Mouse (Mus musculus): ENCODE data around the gene Gtf2h4. TPM values are rescaled to one million over a fixed set of nuclear protein-coding genes. Genes with fewer than 3 reads are reported as not detected.
A peak's percentile ranks its signal among the peaks of the same experiment; 100 is the strongest.

The Gtf2h4 gene
- polyA plus RNA-seq, 1 experiment from 2014 or later, result 45.1 TPM

DNA sequence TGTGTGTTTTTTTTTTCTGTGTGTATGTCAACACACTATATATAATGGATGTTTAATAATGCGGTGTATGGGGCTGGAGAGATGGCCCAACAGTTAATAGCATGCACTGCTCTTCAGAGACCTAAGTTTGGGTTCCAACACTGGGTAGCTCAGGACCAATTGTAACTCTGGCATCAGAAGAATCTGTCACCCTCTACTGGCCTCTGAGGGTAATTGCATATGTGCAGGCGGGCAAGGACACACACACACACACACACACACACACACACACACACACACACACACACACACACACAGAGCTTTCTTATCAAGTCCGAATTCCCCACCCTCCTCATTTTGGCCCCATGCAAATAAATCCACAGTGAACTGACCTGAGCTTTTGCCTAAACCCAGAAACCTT lies 38.3 kb downstream of the Gtf2h4 start:
- Histone ChIP-seq H3K4me3 (ENCODE audit: low read length) (no peak overlapping the region), H3K36me3 (ENCODE audit: control insufficient read depth, insufficient read depth, low read length) (no peaks in the 10 kb centered on the region), H3K9me3 (ENCODE audit: control insufficient read depth, low read length) (no peaks in the 10 kb centered on the region), H3K9ac (ENCODE audit: low read depth, low read length) (no peak overlapping the region), H3K27me3 (replicated peaks; ENCODE audit: control insufficient read depth, insufficient read depth, low read length) (no peaks in the 10 kb centered on the region), H3K4me1 (ENCODE audit: control insufficient read depth, insufficient read depth, low read length) (0 out of 2 replicates have a peak, but pooled peaks cover 6% of the 10 kb centered on the region), H3K4me2 (ENCODE audit: low read depth, low read length) (no peak overlapping the region), H3K27ac (ENCODE audit: low read length) (no peak overlapping the region)
- ATAC-seq, result no peak
- WGBS, result 84% methylated on average over 3 of the region's 3 CpGs

DNA sequence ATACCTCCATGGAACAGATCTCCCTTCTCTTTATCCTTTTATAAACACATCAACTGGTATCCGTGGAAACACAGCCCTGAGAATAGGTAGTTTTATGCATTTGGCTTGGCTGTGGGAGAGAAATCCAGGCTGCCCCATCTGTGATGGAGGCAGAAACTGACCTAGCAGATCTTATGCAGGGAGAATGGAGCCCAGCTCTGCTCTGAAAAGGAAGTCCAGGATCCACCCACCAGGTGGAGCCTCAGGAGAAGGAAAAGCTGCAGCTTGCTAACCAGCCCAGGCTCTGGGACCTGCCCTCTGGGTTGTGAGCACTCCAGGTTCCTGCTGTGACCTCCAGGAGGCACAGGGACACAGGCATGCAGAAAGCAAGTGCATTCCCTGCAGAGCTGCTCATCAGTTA lies 39.5 kb downstream of the Gtf2h4 start:
- no peak overlapping the region for H3K9ac ChIP-seq (ENCODE audit: low read depth, low read length)
- H3K9me3 ChIP-seq (ENCODE audit: control insufficient read depth, low read length), result no peaks in the 10 kb centered on the region
- 0 out of 2 replicates have a peak, but pooled peaks cover 3% of the 10 kb centered on the region for H3K4me1 ChIP-seq (ENCODE audit: control insufficient read depth, insufficient read depth, low read length)
- no peaks in the 10 kb centered on the region for H3K27me3 ChIP-seq (replicated peaks; ENCODE audit: control insufficient read depth, insufficient read depth, low read length)
- no peaks in the 10 kb centered on the region for H3K36me3 ChIP-seq (ENCODE audit: control insufficient read depth, insufficient read depth, low read length)
- H3K4me3 ChIP-seq (ENCODE audit: low read length), result no peak overlapping the region
- ATAC-seq, result peak; percentile 63
- WGBS, result 3% methylated on average over 1 of the region's 1 CpGs
- H3K4me2 ChIP-seq (ENCODE audit: low read depth, low read length), result no peak overlapping the region
- H3K27ac ChIP-seq (ENCODE audit: low read length), result no peak overlapping the region

- Histone ChIP-seq H3K27me3 (replicated peaks; ENCODE audit: control insufficient read depth, insufficient read depth, low read length) (no peaks in the 10 kb centered on the region), H3K9me3 (ENCODE audit: control insufficient read depth, low read length) (no peaks in the 10 kb centered on the region), H3K36me3 (ENCODE audit: control insufficient read depth, insufficient read depth, low read length) (no peaks in the 10 kb centered on the region), H3K4me1 (ENCODE audit: control insufficient read depth, insufficient read depth, low read length) (no peaks in the 10 kb centered on the region), H3K9ac (ENCODE audit: low read depth, low read length) (no peak within 1 kb of the TSS), H3K4me2 (ENCODE audit: low read depth, low read length) (no peak within 1 kb of the TSS), H3K4me3 (ENCODE audit: low read length) (no peak within 1 kb of the TSS), H3K27ac (ENCODE audit: low read length) (no peak within 1 kb of the TSS)
- ATAC-seq, result no peak
- 84% methylated on average over 7 of the region's 7 CpGs for WGBS
Observed at GRCm38 (mm10) chr17:35626537-35626936, 47.0 kb downstream of the Gtf2h4 start, which contains the start of gene Gm9573. Gene Gm9573, minus strand, starts transcription at chr17:35626637.

Other genes with a start within 250 kb of the Gtf2h4 start
- 2.0 and 2.2 TPM in 2 replicates for gene H2-Q6, start 248.9 kb downstream of the Gtf2h4 start, polyA plus RNA-seq (2015; fragmentation: Nextera tagmentation; extraction: Ambion mirVana)
- gene H2-Q7, start 234.6 kb downstream of the Gtf2h4 start, polyA plus RNA-seq (2015; fragmentation: Nextera tagmentation; extraction: Ambion mirVana), result 5.9 and 7.3 TPM in 2 replicates
- 80.2 and 93.1 TPM in 2 replicates for gene H2-Q10, start 203.7 kb downstream of the Gtf2h4 start, polyA plus RNA-seq (2015; fragmentation: Nextera tagmentation; extraction: Ambion mirVana)
- gene Pou5f1, start 167.7 kb downstream of the Gtf2h4 start, polyA plus RNA-seq (2015; fragmentation: Nextera tagmentation; extraction: Ambion mirVana), result not detected in 2 replicates
- 57.7 and 68.3 TPM in 2 replicates for gene Tcf19, start 156.9 kb downstream of the Gtf2h4 start, polyA plus RNA-seq (2015; fragmentation: Nextera tagmentation; extraction: Ambion mirVana)
- 12.5 and 15.7 TPM in 2 replicates for gene Cchcr1, start 156.6 kb downstream of the Gtf2h4 start, polyA plus RNA-seq (2015; fragmentation: Nextera tagmentation; extraction: Ambion mirVana)
- gene Psors1c2, start 140.5 kb downstream of the Gtf2h4 start, polyA plus RNA-seq (2015; fragmentation: Nextera tagmentation; extraction: Ambion mirVana), result 0.66 and 0.81 TPM in 2 replicates
- gene Cdsn, start 121.6 kb downstream of the Gtf2h4 start, polyA plus RNA-seq (2015; fragmentation: Nextera tagmentation; extraction: Ambion mirVana), result 0.10 TPM in 2 replicates
- gene 2300002M23Rik, start 106.3 kb downstream of the Gtf2h4 start, polyA plus RNA-seq (2015; fragmentation: Nextera tagmentation; extraction: Ambion mirVana), result not detected in 2 replicates
- gene Sfta2, start 72.2 kb downstream of the Gtf2h4 start, polyA plus RNA-seq (2015; fragmentation: Nextera tagmentation; extraction: Ambion mirVana), result 1.2 and 3.3 TPM in 2 replicates
- not detected in 2 replicates for gene Gm9573, start 47.1 kb downstream of the Gtf2h4 start, polyA plus RNA-seq (2015; fragmentation: Nextera tagmentation; extraction: Ambion mirVana)
- gene Mucl3, start 30.0 kb downstream of the Gtf2h4 start, polyA plus RNA-seq (2015; fragmentation: Nextera tagmentation; extraction: Ambion mirVana), result 0.20 and 0.21 TPM in 2 replicates
- 19.3 and 22.8 TPM in 2 replicates for gene Vars2, start 6.1 kb downstream of the Gtf2h4 start, polyA plus RNA-seq (2015; fragmentation: Nextera tagmentation; extraction: Ambion mirVana)
- gene Ddr1, start 30.9 kb upstream of the Gtf2h4 start, polyA plus RNA-seq (2015; fragmentation: Nextera tagmentation; extraction: Ambion mirVana), result 54.1 and 57.1 TPM in 2 replicates
- gene Ier3, start 147.9 kb upstream of the Gtf2h4 start, polyA plus RNA-seq (2015; fragmentation: Nextera tagmentation; extraction: Ambion mirVana), result 16.0 and 16.2 TPM in 2 replicates
- 56.9 and 58.5 TPM in 2 replicates for gene Flot1, start 149.5 kb upstream of the Gtf2h4 start, polyA plus RNA-seq (2015; fragmentation: Nextera tagmentation; extraction: Ambion mirVana)
- gene Tubb5, start 164.6 kb upstream of the Gtf2h4 start, polyA plus RNA-seq (2015; fragmentation: Nextera tagmentation; extraction: Ambion mirVana), result 559 and 622 TPM in 2 replicates
- gene Mdc1, start 167.8 kb upstream of the Gtf2h4 start, polyA plus RNA-seq (2015; fragmentation: Nextera tagmentation; extraction: Ambion mirVana), result 10.0 and 11.8 TPM in 2 replicates
- gene Nrm, start 187.6 kb upstream of the Gtf2h4 start, polyA plus RNA-seq (2015; fragmentation: Nextera tagmentation; extraction: Ambion mirVana), result 47.7 and 51.7 TPM in 2 replicates
- gene Ppp1r18, start 191.9 kb upstream of the Gtf2h4 start, polyA plus RNA-seq (2015; fragmentation: Nextera tagmentation; extraction: Ambion mirVana), result 19.3 and 19.4 TPM in 2 replicates
- 36.0 and 38.3 TPM in 2 replicates for gene Dhx16, start 206.1 kb upstream of the Gtf2h4 start, polyA plus RNA-seq (2015; fragmentation: Nextera tagmentation; extraction: Ambion mirVana)
- 29.1 and 30.1 TPM in 2 replicates for gene 2310061I04Rik, start 223.7 kb upstream of the Gtf2h4 start, polyA plus RNA-seq (2015; fragmentation: Nextera tagmentation; extraction: Ambion mirVana)
- 43.4 and 45.4 TPM in 2 replicates for gene Atat1, start 236.3 kb upstream of the Gtf2h4 start, polyA plus RNA-seq (2015; fragmentation: Nextera tagmentation; extraction: Ambion mirVana)
- 133 and 145 TPM in 2 replicates for gene Mrps18b, start 242.7 kb upstream of the Gtf2h4 start, polyA plus RNA-seq (2015; fragmentation: Nextera tagmentation; extraction: Ambion mirVana)
- gene Ppp1r10, start 242.7 kb upstream of the Gtf2h4 start, polyA plus RNA-seq (2015; fragmentation: Nextera tagmentation; extraction: Ambion mirVana), result 28.8 and 30.1 TPM in 2 replicates